Mouse (Mus musculus) retina, embryonic 14.5 days (tissue): ENCODE results near the gene Def8.
A peak's percentile ranks its signal among the peaks of the same experiment; 100 is the strongest.
"Not testable (repeated sequence)": the region's sequence is repeated elsewhere in the genome, so short reads cannot be mapped to it uniquely, and the experiment has no call there.

Source experiments
- DNase-seq: peaks from one replicate; pipeline ENCODE4 v3.0.0-alpha.2; 2015; ENCODE audit warnings: low spot score

Gene Def8

GRCm38 (mm10) chr8:123414255-123414654 lies 9.1 kb upstream of the Def8 start:
- DNase-seq, result peak; percentile 56

- DNase-seq, result not testable (repeated sequence)
These were observed 8.2 kb upstream of the Def8 start for GRCm38 (mm10) chr8:123414997-123415696.

- DNase-seq, result peak; percentile 55
These were observed 7.1 kb upstream of the Def8 start for GRCm38 (mm10) chr8:123415967-123416943.

DNA sequence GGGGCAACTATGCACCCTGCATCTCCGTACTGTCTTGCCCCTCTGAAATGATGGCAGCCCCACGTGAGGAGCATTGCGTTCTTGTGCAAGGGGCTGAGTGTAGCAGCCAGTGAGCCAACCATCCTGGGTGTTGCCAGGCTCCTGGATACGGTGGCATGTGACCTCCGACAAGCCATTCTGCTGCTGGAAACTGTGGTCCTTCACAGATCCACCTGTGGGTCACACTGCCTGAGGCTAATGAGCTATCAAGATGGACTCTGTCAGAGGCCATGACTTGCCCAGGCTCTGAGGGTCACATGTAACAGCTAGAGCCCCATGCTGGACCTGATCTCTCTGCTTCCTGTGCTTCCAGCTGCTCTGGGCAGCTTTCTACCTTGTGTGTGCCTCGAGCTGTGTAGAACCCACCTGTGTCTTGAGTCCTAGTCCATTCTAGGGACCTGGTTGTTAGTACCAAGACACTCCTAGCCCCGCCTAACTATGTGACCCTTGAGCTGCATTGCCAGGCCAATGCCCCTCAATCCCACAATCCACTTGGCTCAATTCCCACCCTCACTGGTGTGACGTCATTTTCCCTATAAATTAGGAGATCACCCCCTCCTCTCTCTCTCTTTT lies 6.3 kb upstream of the Def8 start:
- DNase-seq, result no peak

GRCm38 (mm10) chr8:123419711-123420110 lies 3.6 kb upstream of the Def8 start:
- no peak for DNase-seq

DNA sequence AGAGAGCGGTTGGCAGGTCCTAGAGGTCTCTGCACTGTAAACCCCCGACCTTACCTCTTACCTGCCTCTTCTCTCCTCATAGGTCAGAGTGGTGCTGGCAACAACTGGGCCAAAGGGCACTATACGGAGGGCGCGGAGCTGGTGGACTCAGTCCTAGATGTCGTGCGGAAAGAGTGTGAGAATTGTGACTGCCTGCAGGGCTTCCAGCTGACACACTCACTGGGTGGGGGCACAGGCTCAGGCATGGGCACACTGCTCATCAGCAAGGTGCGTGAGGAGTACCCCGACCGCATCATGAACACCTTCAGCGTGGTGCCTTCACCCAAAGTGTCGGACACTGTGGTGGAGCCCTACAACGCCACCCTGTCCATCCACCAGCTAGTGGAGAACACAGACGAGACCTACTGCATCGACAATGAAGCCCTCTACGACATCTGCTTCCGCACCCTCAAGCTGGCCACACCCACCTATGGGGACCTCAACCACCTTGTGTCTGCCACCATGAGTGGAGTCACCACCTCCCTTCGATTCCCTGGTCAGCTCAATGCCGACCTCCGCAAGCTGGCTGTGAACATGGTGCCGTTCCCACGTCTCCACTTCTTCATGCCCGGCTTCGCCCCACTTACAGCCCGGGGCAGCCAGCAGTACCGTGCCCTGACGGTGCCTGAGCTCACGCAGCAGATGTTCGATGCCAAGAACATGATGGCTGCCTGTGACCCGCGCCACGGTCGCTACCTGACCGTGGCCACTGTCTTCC lies 2.6 kb upstream of the Def8 start:
- no peak for DNase-seq

GRCm38 (mm10) chr8:123421325-123421724 lies 2.0 kb upstream of the Def8 start:
- no peak for DNase-seq

DNA sequence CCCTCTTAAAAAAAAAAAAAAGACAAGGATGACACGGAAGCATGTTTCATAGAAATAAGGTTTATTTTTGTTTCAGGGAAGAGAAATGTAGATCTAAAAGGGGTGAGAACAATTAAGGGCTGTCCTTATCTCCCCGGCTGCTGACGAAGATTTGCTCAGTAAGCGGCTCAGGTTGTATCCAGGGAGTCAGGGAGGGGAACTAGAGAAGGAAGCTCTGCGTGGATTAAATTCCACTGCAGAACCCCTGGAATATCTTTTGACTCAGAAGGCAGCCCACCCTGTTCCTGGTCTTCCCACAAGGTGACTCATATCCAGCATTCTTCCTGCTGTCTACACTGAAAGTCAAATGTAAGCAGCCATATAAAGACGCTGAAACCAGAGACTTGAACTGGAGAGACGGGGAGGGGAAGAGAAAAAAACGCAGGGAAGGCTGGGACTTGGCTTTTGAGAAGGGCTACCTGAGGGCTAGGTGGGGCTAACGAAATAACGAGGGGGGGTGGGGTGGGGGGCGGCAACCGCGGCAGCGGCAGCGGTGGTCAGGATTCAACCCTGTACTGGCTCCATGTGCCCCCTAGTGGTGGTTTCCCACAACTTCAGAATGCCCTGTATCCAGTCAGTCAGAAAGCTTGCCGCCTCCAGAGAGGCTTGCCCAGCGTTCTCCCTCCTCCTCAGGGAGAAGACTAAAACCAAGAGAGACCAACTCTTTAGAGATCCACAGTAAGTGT lies 1.1 kb upstream of the Def8 start:
- DNase-seq, result peak; percentile 95

- DNase-seq, result no peak
These were observed 557 bp upstream of the Def8 start for GRCm38 (mm10) chr8:123422781-123423159.

DNA sequence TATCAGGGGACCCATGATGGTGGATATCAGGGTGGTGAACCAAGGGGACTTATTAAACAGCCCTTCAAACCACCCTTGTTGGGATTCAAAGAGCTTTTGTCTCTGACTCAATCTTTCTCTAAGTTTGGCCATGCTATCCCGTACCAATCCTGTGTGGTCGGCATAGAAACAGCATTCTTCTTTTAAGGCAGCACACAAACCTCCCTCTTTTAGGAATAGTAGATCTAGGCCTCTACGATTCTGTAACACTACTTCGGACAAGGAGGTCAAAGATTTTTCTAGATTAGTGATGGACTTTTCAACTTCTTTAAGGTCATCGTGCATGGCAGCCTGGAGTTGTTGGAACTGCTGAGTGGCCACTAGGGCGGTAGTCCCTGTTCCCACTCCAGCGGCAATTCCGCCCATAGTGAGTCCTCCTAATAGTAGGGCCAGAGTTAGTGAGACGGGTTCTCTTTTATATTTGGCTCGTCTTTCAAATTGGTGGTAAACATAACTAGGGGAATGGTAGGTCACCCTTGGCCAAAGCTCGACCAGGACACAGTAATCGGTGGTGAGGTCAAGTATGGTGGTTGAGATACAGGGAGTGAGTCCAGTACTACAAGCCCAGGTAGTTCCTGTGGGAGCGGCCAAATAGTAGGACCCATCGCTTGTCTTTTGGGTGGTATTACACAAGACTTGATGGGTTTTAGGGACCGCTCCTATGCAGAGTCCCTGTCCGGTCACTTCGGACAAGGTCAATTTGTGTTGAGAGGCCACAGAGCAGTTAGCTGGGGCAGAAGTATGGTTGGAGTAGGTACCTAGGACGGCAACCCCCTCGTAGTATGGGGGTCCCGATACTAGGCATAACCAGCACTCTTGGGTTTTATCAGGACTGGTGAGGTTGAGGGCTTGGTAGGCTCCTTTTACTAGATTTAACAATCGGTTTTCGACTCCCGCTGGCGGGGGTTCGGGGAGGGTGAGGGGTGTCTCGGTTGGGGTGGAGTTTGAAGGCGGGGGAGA lies 3.5 kb downstream of the Def8 start:
- no peak for DNase-seq

DNA sequence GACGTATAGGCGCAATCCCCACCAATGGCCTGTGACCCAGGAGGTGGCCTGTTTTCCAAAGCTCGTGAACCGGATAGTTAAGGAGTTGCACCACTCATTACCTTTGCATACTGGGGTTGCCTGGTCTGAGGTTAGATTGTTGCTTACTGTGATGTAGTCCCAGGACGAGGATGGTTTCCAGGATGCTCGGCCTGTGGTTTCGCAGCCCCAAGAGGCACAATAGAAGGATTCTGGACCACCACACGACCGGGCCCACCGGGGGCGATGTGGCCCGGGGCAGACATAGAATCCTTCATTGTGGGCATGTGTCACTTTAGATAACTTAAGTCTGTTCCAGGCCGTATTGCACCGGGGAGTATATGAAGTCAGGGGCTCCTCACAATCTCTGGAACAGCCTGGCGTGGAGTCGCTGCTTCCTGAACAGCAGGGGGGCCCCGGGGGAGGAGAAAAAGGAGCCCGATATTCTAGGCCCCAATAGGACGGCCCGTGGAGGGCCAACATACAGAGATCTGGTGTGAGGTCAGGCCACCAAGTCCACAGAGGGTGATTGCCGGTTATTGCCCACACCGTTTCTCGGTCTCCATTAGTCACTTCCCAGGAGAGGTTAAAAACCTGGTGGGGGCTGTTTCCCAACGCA lies 4.4 kb downstream of the Def8 start:
- no peak for DNase-seq

DNA sequence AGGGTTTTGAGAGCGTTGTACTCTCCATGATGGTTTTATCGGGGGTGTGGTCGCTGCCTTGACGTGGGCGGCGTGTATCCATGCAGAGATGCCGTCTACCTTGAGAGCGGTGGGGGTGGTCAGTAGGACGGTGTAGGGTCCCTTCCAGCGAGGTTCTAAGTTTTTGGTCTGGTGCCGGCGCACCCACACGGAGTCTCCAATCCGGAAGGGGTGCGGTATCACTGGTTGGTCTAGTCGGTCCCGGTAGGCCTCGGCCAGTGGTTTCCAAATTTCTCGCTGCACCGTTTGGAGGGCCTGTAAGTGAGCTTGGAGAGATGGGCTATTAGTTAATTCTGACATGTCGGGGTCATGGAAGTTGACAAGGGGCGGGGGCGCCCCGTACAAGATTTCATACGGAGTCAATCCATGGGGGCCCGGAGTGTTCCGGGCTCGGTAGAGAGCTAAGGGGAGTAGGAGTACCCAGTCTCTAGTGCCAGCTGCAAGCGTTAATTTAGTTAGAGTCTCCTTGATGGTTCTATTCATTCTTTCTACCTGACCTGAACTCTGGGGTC lies 5.1 kb downstream of the Def8 start:
- DNase-seq, result no peak

GRCm38 (mm10) chr8:123428939-123429721 lies 5.8 kb downstream of the Def8 start:
- DNase-seq, result no peak

- not testable (repeated sequence) for DNase-seq
These were observed 6.3 kb downstream of the Def8 start for GRCm38 (mm10) chr8:123429722-123430013.

GRCm38 (mm10) chr8:123430936-123431335 lies 7.6 kb downstream of the Def8 start:
- DNase-seq, result not testable (repeated sequence)

DNA sequence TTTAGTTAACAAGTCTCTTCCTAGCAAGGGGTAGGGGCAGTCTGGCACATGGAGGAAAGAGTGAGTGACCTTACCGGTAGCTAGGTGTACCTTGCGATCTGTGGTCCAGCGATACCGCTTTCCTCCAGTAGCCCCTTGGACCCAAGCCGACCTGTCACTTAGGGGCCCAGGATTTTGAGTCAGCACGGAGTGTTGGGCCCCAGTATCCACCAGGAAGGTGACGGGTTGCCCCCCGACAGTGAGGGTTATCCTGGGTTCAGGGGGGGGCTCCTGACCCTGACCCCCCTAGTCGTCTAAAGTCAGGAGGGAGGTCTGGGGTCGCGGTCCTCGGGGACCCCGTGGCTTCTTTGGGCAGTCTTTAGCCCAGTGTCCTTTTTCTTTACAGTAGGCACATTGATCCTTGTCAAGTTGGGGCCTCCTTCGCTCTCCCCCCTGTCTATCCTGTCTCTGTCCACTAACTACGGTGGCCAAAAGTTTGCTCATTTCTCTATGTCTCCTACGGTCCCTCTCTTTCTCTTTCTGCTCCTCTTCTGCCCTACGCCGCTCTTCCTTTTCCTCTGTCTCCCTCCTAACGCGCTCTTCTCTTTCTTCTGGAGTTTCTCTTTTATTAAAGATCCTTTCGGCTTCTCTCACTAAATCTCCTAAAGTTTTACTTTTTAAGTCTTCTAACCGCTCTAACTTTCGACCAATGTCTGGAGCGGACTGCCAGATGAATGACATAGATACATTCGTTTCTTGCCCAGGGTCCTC lies 8.5 kb downstream of the Def8 start:
- no peak for DNase-seq

DNA sequence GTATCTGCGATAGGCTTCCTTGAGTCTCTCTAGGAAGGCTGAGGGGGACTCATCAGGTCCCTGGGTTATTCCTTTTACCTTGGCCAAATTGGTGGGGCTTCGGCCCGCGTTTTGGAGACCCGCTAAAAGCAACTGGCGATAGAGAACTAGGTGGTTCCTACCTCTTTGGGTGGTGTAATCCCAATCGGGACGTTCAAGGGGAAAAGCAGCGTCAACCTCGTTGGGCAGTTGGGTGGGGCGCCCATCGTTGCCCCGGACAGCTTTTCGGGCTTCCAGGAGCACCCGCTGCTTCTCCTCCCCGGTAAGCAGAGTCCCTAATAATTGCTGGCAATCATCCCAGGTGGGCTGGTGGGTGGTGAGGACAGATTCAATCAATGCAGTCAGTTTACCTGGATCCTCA lies 9.1 kb downstream of the Def8 start:
- no peak for DNase-seq
